Mouse (Mus musculus): ENCODE measurements around the gene Rsph1. TPM values are rescaled to one million over a fixed set of nuclear protein-coding genes. Genes with fewer than 3 reads are reported as not detected.
A peak's percentile ranks its signal among the peaks of the same experiment; 100 is the strongest.

The Rsph1 gene
- total RNA-seq, 4 experiments from 2014 or later, result 12.3 to 18.6 (median 15.4) TPM

GRCm38 (mm10) chr17:31304895-31305775 lies 28.0 kb upstream of the Rsph1 start:
- DNase-seq (ENCODE audit: low spot score in 2 of 2), result no peak

GRCm38 (mm10) chr17:31303401-31303800 lies 26.2 kb upstream of the Rsph1 start:
- no peak for DNase-seq (ENCODE audit: low spot score in 2 of 2)

GRCm38 (mm10) chr17:31300736-31301135 lies 23.6 kb upstream of the Rsph1 start:
- DNase-seq (ENCODE audit: low spot score in 2 of 2), result no peak

- no peak for DNase-seq (ENCODE audit: low spot score in 2 of 2)
These were observed 22.8 kb upstream of the Rsph1 start for GRCm38 (mm10) chr17:31299981-31300380.

GRCm38 (mm10) chr17:31298419-31299209 lies 21.4 kb upstream of the Rsph1 start:
- DNase-seq (ENCODE audit: low spot score in 2 of 2), result no peak

GRCm38 (mm10) chr17:31297521-31297939 lies 20.3 kb upstream of the Rsph1 start:
- no peak for DNase-seq (ENCODE audit: low spot score in 2 of 2)

GRCm38 (mm10) chr17:31295892-31296781 lies 19.0 kb upstream of the Rsph1 start:
- DNase-seq (ENCODE audit: low spot score in 2 of 2), result peak in 1 of 2 experiments; percentile 68

GRCm38 (mm10) chr17:31295215-31295891 lies 18.2 kb upstream of the Rsph1 start:
- DNase-seq (ENCODE audit: low spot score in 2 of 2), result no peak

- no peak for DNase-seq (ENCODE audit: low spot score in 2 of 2)
These were observed 17.4 kb upstream of the Rsph1 start for GRCm38 (mm10) chr17:31294363-31295214.

GRCm38 (mm10) chr17:31290859-31291258 lies 13.7 kb upstream of the Rsph1 start:
- no peak for DNase-seq (ENCODE audit: low spot score in 2 of 2)

GRCm38 (mm10) chr17:31290311-31290710 lies 13.1 kb upstream of the Rsph1 start:
- no peak for DNase-seq (ENCODE audit: low spot score in 2 of 2)

- no peak for DNase-seq (ENCODE audit: low spot score in 2 of 2)
These were observed 12.0 kb upstream of the Rsph1 start for GRCm38 (mm10) chr17:31288999-31289726.

- no peak for DNase-seq (ENCODE audit: low spot score in 2 of 2)
These were observed 10.0 kb upstream of the Rsph1 start for GRCm38 (mm10) chr17:31287216-31287615.

- no peak for DNase-seq (ENCODE audit: low spot score in 2 of 2)
These were observed 9.3 kb upstream of the Rsph1 start, which contains the start of gene Slc37a1 for GRCm38 (mm10) chr17:31286492-31286891. TSS of gene Slc37a1 (plus strand) at chr17:31286792.

GRCm38 (mm10) chr17:31285867-31286266 lies 8.7 kb upstream of the Rsph1 start:
- no peak for DNase-seq (ENCODE audit: low spot score in 2 of 2)

- DNase-seq (ENCODE audit: low spot score in 2 of 2), result no peak
These were observed 5.5 kb upstream of the Rsph1 start for GRCm38 (mm10) chr17:31282687-31283053.

- DNase-seq (ENCODE audit: low spot score in 2 of 2), result no peak
These were observed 4.9 kb upstream of the Rsph1 start for GRCm38 (mm10) chr17:31281830-31282686.

- no peak for DNase-seq (ENCODE audit: low spot score in 2 of 2)
These were observed 3.1 kb upstream of the Rsph1 start for GRCm38 (mm10) chr17:31280269-31280668.

Measured in layer of hippocampus, adult 8-10 months (tissue).